Mouse (Mus musculus): ENCODE data around the gene Syt7. TPM values are rescaled to one million over a fixed set of nuclear protein-coding genes. Genes with fewer than 3 reads are reported as not detected.

The Syt7 gene
- total RNA-seq, 2 experiments from 2014 or later: 240 to 248 TPM

- intact Hi-C loops (cut with DNase I): no loop called here
- no peak for DNase-seq (ENCODE audit: extremely low spot score in 1 of 2, low spot score in 2 of 2)
Measured at GRCm38 (mm10) chr19:10413701-10414242, 24.9 kb downstream of the Syt7 start.

- no peak for DNase-seq (ENCODE audit: extremely low spot score in 1 of 2, low spot score in 2 of 2)
- intact Hi-C loops (cut with DNase I): no loop called here
Measured at GRCm38 (mm10) chr19:10415508-10415907, 26.6 kb downstream of the Syt7 start.

GRCm38 (mm10) chr19:10416889-10417288 lies 28.0 kb downstream of the Syt7 start:
- DNase-seq (ENCODE audit: extremely low spot score in 1 of 2, low spot score in 2 of 2): no peak
- intact Hi-C loops (cut with DNase I): no loop called here

GRCm38 (mm10) chr19:10417436-10417835 lies 28.5 kb downstream of the Syt7 start:
- intact Hi-C loops (cut with DNase I): no loop called here
- DNase-seq (ENCODE audit: extremely low spot score in 1 of 2, low spot score in 2 of 2): no peak

GRCm38 (mm10) chr19:10421986-10422976 lies 33.4 kb downstream of the Syt7 start:
- intact Hi-C loops (cut with DNase I): no loop called here
- DNase-seq (ENCODE audit: extremely low spot score in 1 of 2, low spot score in 2 of 2): peak in 1 of 2 experiments; percentile 53

- no peak for DNase-seq (ENCODE audit: extremely low spot score in 1 of 2, low spot score in 2 of 2)
- intact Hi-C loops (cut with DNase I): no loop called here
Measured at GRCm38 (mm10) chr19:10424751-10425150, 35.9 kb downstream of the Syt7 start.

- no peak for DNase-seq (ENCODE audit: extremely low spot score in 1 of 2, low spot score in 2 of 2)
- intact Hi-C loops (cut with DNase I): no loop called here
Measured at GRCm38 (mm10) chr19:10425484-10426270, 36.8 kb downstream of the Syt7 start.

- intact Hi-C loops (cut with DNase I): no loop called here
- no peak for DNase-seq (ENCODE audit: extremely low spot score in 1 of 2, low spot score in 2 of 2)
Measured at GRCm38 (mm10) chr19:10426312-10426711, 37.4 kb downstream of the Syt7 start.

GRCm38 (mm10) chr19:10426793-10427192 lies 37.9 kb downstream of the Syt7 start:
- intact Hi-C loops (cut with DNase I): no loop called here
- no peak for DNase-seq (ENCODE audit: extremely low spot score in 1 of 2, low spot score in 2 of 2)

GRCm38 (mm10) chr19:10427431-10427830 lies 38.5 kb downstream of the Syt7 start:
- intact Hi-C loops (cut with DNase I): no loop called here
- no peak for DNase-seq (ENCODE audit: extremely low spot score in 1 of 2, low spot score in 2 of 2)

- intact Hi-C loops (cut with DNase I): no loop called here
- no peak for DNase-seq (ENCODE audit: extremely low spot score in 1 of 2, low spot score in 2 of 2)
Measured at GRCm38 (mm10) chr19:10429371-10429770, 40.5 kb downstream of the Syt7 start.

- intact Hi-C loops (cut with DNase I): loop anchor here (5.0 kb wide), 1 partner anchor 99 kb away; no protein-coding TSS in a partner anchor
Measured at GRCm38 (mm10) chr19:10431410-10431809, 42.5 kb downstream of the Syt7 start.

GRCm38 (mm10) chr19:10431841-10432240 lies 43.0 kb downstream of the Syt7 start:
- intact Hi-C loops (cut with DNase I): loop anchor here (2.0 to 5.0 kb wide), 2 partner anchors 41 to 100 kb away; no protein-coding TSS in a partner anchor
- no peak for DNase-seq (ENCODE audit: extremely low spot score in 1 of 2, low spot score in 2 of 2)

More at GRCm38 (mm10) chr19:10431410-10431809, 42.5 kb downstream of the Syt7 start:
- no peak for DNase-seq (ENCODE audit: extremely low spot score in 1 of 2, low spot score in 2 of 2)

GRCm38 (mm10) chr19:10433225-10433624 lies 44.3 kb downstream of the Syt7 start:
- no peak for DNase-seq (ENCODE audit: extremely low spot score in 1 of 2, low spot score in 2 of 2)
- intact Hi-C loops (cut with DNase I): loop anchor here (2.0 to 5.0 kb wide), 2 partner anchors 42 to 101 kb away; no protein-coding TSS in a partner anchor

GRCm38 (mm10) chr19:10433879-10434540 lies 45.1 kb downstream of the Syt7 start:
- DNase-seq (ENCODE audit: extremely low spot score in 1 of 2, low spot score in 2 of 2): peak in 1 of 2 experiments; percentile 45
- intact Hi-C loops (cut with DNase I): loop anchor here (2.0 to 5.0 kb wide), 2 partner anchors 43 to 102 kb away; no protein-coding TSS in a partner anchor

- DNase-seq (ENCODE audit: extremely low spot score in 1 of 2, low spot score in 2 of 2): no peak
- intact Hi-C loops (cut with DNase I): loop anchor here (5.0 kb wide), 1 partner anchor 103 kb away; no protein-coding TSS in a partner anchor
Measured at GRCm38 (mm10) chr19:10434927-10435326, 46.0 kb downstream of the Syt7 start.

GRCm38 (mm10) chr19:10435908-10436307 lies 47.0 kb downstream of the Syt7 start:
- intact Hi-C loops (cut with DNase I): no loop called here
- peak; percentile 59 to 67 for DNase-seq (ENCODE audit: extremely low spot score in 1 of 2, low spot score in 2 of 2)

- no peak for DNase-seq (ENCODE audit: extremely low spot score in 1 of 2, low spot score in 2 of 2)
- intact Hi-C loops (cut with DNase I): no loop called here
Measured at GRCm38 (mm10) chr19:10436726-10437125, 47.8 kb downstream of the Syt7 start.
